Mouse (Mus musculus): ENCODE data around the gene Add1.

DNA sequence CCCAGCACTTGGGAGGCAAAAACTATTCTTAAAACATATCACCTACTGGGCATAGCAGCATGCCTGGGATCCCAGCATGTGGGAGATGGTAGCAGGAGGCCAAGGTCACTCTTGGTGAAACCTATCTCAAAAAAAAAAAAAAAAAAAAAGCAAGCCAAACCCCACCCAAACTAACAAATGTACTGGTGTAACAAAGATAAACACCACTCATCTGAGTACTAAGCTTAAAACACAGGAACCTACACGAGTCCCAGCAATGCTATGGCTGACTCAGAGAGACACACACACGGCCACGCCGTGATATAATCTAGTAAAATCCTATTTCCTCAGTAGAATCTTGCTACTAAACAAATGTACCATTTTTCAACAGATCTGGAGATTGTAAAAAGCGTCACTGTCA, 79.5 kb downstream of the Add1 start:
- no peak for TF ChIP-seq GATA1 (IDR thresholded peaks at IDR 0.05; ENCODE audit: low read length)
- TF ChIP-seq TAL1 (IDR thresholded peaks at IDR 0.05; ENCODE audit: low read length) = no peak

Measured in erythroblast, embryonic 14.5 days (primary cell).